Mouse (Mus musculus) kidney, embryonic 16.5 days (tissue): ENCODE results near the gene Rras. TPM values are rescaled to one million over a fixed set of nuclear protein-coding genes. Genes with fewer than 3 reads are reported as not detected.

Experiments
- ATAC-seq: fragments of 200-750 bp; cut with Nextera tagmentation; 2 replicates; pipeline ENCODE4 v1.8.0; 2017; ENCODE audit warnings: moderate TSS enrichment; ENCODE audit not compliant: low FRiP score, low TSS enrichment
- H3K27ac ChIP-seq: fragments of 300-500 bp; sonication (generic); 2 replicates; pipeline ENCODE4 v1.5.1; 2014; ENCODE audit warnings: low read length
- H3K27me3 ChIP-seq: fragments of 300-500 bp; sonication (generic); 2 replicates; pipeline ENCODE4 v1.6.1; 2014; ENCODE audit warnings: low read length, control low read depth, mixed read lengths; ENCODE audit not compliant: insufficient read depth
- H3K36me3 ChIP-seq: fragments of 300-500 bp; sonication (generic); 2 replicates; pipeline ENCODE4 v1.6.1; 2014; ENCODE audit warnings: low read length, control low read depth, mixed read lengths; ENCODE audit not compliant: insufficient read depth
- H3K4me1 ChIP-seq: fragments of 300-500 bp; sonication (generic); 2 replicates; pipeline ENCODE4 v1.6.1; 2014; ENCODE audit warnings: low read length, control low read depth, mixed read lengths; ENCODE audit not compliant: insufficient read depth
- H3K4me2 ChIP-seq: fragments of 300-500 bp; sonication (generic); replicated peaks from 2 replicates; pipeline ENCODE4 v1.6.1; 2014; ENCODE audit warnings: low read depth, low read length
- H3K4me3 ChIP-seq: fragments of 300-500 bp; sonication (generic); 2 replicates; pipeline ENCODE4 v1.5.1; 2014; ENCODE audit warnings: mild to moderate bottlenecking, low read length
- H3K9ac ChIP-seq: fragments of 300-500 bp; sonication (generic); replicated peaks from 2 replicates; pipeline ENCODE4 v1.6.1; 2014; ENCODE audit warnings: low read length
- H3K9me3 ChIP-seq: fragments of 300-500 bp; sonication (generic); 2 replicates; pipeline ENCODE4 v1.6.1; 2016; ENCODE audit warnings: low read length, control low read depth
- WGBS: fragments of 180-500 bp; shearing (Covaris S2); extraction: QIAGEN DNeasy Blood & Tissue Kit; methylation state at CpG from one replicate; pipeline ENCODE4 v1.1.7; 2014; 5-methylcytosine and 5-hydroxymethylcytosine counted together
- polyA plus RNA-seq: library from polyadenylated mRNA; unstranded; fragments of >200 nt; fragmentation: Nextera tagmentation; extraction: Ambion mirVana; gene quantifications from 2 replicates; pipeline ENCODE4 v1.2.1, GENCODE M21; 2015

Rras gene
- polyA plus RNA-seq, 1 experiment from 2014 or later: 44.1 TPM

- no peaks in the 10 kb centered on the region for H3K27me3 ChIP-seq
- no peak overlapping the region for H3K4me3 ChIP-seq
- ATAC-seq: no peak
- H3K4me1 ChIP-seq: peaks cover 7% of the 10 kb centered on the region
- H3K4me2 ChIP-seq: no peak overlapping the region
- no peak overlapping the region for H3K27ac ChIP-seq
- H3K9me3 ChIP-seq: no peaks in the 10 kb centered on the region
- WGBS: 96% methylated on average over 6 of the region's 6 CpGs
- H3K9ac ChIP-seq: no peak overlapping the region
- H3K36me3 ChIP-seq: peaks cover 55% of the 10 kb centered on the region
Observed at GRCm38 (mm10) chr7:45012011-45012410, 5.8 kb upstream of the Rras start.

DNA sequence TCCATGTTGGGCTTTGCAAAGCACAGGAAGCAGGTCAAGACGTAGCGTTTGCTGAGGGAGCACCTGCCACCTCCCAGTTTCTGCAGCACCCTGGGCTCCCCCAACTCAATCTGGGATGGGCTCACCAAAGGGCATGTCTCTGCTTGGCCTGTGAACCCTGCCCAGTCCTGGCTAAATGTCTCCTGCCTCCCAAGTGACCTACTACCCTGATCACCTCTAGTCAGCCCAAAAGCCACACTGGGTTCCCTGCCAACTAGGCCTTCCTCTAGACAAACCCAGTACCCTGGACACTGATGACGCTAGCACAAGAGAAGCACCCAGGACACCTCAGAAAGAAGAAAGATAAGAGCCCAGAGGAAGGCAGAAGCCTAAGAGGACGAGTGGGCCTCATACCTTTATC lies 4.9 kb upstream of the Rras start:
- WGBS: 79% methylated on average over 4 of the region's 4 CpGs
- H3K27me3 ChIP-seq: no peaks in the 10 kb centered on the region
- H3K9me3 ChIP-seq: no peaks in the 10 kb centered on the region
- H3K4me1 ChIP-seq: peaks cover 7% of the 10 kb centered on the region
- H3K27ac ChIP-seq: no peak overlapping the region
- H3K4me2 ChIP-seq: no peak overlapping the region
- H3K9ac ChIP-seq: no peak overlapping the region
- H3K4me3 ChIP-seq: no peak overlapping the region
- ATAC-seq: no peak
- H3K36me3 ChIP-seq: peaks cover 47% of the 10 kb centered on the region

DNA sequence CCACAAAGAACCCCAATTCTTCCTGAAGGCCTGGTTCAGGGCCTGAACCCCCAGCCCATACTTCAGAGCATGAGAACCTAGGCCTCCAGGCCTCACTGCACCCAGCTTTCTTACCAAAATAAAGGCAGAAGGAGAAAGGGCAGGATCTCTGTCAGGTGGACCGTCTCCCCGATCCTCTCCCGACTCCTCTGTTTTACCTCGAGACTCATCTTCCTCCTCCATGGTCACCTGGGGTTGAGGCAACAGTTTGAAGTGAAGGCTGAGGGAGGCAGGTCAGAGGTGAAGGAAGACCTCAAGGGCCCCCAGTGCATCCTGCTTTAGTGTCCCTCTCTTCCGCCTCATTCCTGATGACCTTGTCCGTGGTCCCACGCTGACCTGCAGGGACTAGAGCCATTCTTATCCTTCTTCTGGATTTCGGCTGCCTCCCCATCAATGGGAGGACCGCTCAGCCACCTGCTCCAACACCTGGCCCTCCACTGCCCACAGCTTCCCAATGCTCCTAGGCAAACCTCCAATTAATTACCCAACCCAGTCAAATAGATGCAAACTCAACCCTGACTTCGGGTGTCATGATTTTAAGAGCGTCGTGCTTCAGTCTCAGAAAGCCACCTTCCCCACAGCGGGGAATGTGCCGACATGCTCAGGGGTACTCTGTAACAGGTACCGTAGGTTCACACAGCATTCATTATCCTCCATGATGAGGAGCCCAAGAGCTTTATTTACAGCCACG lies 4.2 kb upstream of the Rras start:
- Histone ChIP-seq H3K27me3 (no peaks in the 10 kb centered on the region), H3K9ac (no peak overlapping the region; the same call in 1 of the 2 replicates), H3K4me3 (no peak overlapping the region), H3K36me3 (peaks cover 40% of the 10 kb centered on the region), H3K4me2 (no peak overlapping the region), H3K9me3 (no peaks in the 10 kb centered on the region), H3K4me1 (peaks cover 12% of the 10 kb centered on the region), H3K27ac (no peak overlapping the region)
- ATAC-seq: no peak
- WGBS: 96% methylated on average over 16 of the region's 16 CpGs

DNA sequence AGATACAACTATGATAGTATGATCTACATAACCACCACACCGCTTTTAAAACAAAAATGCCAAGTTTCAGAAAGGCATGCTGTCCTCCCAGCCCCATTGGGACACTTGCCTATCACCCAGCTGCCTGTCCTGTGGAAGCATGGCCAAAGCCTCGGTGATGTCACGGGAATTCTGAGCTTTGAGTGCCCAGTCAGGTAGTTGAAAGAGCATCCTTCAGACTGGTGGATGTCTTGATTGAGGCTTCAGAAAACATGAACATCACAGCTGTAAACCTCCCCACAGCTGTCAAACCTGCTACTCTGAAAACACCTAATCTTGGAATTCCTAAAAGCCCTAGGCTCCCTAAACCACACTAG lies 3.7 kb upstream of the Rras start:
- Histone ChIP-seq H3K4me1 (peaks cover 17% of the 10 kb centered on the region), H3K4me2 (no peak overlapping the region), H3K4me3 (no peak overlapping the region), H3K27me3 (no peaks in the 10 kb centered on the region), H3K36me3 (peaks cover 35% of the 10 kb centered on the region), H3K9ac (no peak overlapping the region; the same call in none of the 2 replicates), H3K27ac (no peak overlapping the region), H3K9me3 (no peaks in the 10 kb centered on the region)
- WGBS: 97% methylated on average over 3 of the region's 3 CpGs
- no peak for ATAC-seq

- Histone ChIP-seq H3K4me2 (peak overlapping the region; percentile 93), H3K4me1 (peaks cover 21% of the 10 kb centered on the region), H3K36me3 (peaks cover 21% of the 10 kb centered on the region), H3K9ac (peak overlapping the region; percentile 98), H3K4me3 (peak overlapping the region; percentile 96), H3K27me3 (no peaks in the 10 kb centered on the region), H3K27ac (peak overlapping the region; percentile 91), H3K9me3 (no peaks in the 10 kb centered on the region)
- ATAC-seq: no peak
- under 1% methylated on average over 20 of the region's 20 CpGs for WGBS
Observed at GRCm38 (mm10) chr7:45015344-45015956, 2.3 kb upstream of the Rras start.

- under 1% methylated on average over 69 of the region's 69 CpGs for WGBS
- ATAC-seq: peak; percentile 88
- no peaks in the 10 kb centered on the region for H3K27me3 ChIP-seq
- peak within 1 kb of the TSS; percentile 96 for H3K4me3 ChIP-seq
- peak within 1 kb of the TSS; percentile 98 for H3K9ac ChIP-seq
- peaks cover 21% of the 10 kb centered on the region for H3K4me1 ChIP-seq
- peak within 1 kb of the TSS; percentile 93 for H3K4me2 ChIP-seq
- H3K9me3 ChIP-seq: no peaks in the 10 kb centered on the region
- peak within 1 kb of the TSS; percentile 100 for H3K27ac ChIP-seq
- H3K36me3 ChIP-seq: peaks cover 15% of the 10 kb centered on the region
Observed at GRCm38 (mm10) chr7:45015957-45016612, 1.7 kb upstream of the Rras start, which contains the start of gene Scaf1. TSS of gene Scaf1 (minus strand) at chr7:45016363.

GRCm38 (mm10) chr7:45016761-45017160 lies 1.0 kb upstream of the Rras start:
- ATAC-seq: no peak
- Histone ChIP-seq H3K9me3 (no peaks in the 10 kb centered on the region), H3K27ac (peak overlapping the region; percentile 100), H3K4me1 (peaks cover 21% of the 10 kb centered on the region), H3K4me2 (peak overlapping the region; percentile 89), H3K36me3 (peaks cover 10% of the 10 kb centered on the region), H3K27me3 (no peaks in the 10 kb centered on the region), H3K9ac (peak overlapping the region; percentile 79), H3K4me3 (peak overlapping the region; percentile 96)
- 4% methylated on average over 4 of the region's 4 CpGs for WGBS

DNA sequence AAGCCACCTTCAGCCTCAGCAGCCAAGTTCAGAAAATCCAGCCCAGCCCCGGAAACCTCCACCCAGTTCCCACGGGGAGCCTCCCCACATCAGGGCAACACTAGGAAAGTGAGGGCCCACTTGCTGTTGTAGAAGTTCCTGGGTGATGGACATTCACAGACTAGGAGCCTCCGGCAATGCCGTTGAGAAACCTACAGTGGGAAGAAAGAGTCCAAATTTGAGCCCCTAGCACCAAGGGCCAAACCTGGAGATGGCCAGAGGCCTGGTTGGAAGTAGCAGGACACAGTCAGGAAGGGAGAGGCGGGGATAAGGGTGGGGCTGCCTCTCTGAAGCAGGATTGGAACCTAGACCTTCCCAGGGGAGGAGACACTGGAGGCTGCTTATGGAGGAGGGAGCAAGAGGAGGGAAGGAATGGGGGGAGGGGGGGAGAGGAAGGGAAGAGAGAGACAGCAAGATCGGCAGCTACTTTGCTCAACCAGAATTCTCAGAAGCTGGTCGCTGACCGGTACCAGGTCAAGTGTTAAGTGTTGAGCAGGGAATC lies 1.3 kb downstream of the Rras start:
- Histone ChIP-seq H3K36me3 (no peaks in the 10 kb centered on the region), H3K27ac (peak overlapping the region; percentile 89; the same call in 1 of the 2 replicates), H3K9me3 (no peaks in the 10 kb centered on the region), H3K9ac (peak overlapping the region; percentile 18), H3K4me1 (peaks cover 21% of the 10 kb centered on the region), H3K4me2 (peak overlapping the region; percentile 89), H3K4me3 (peak overlapping the region; percentile 96), H3K27me3 (no peaks in the 10 kb centered on the region)
- WGBS: 22% methylated on average over 8 of the region's 8 CpGs
- no peak for ATAC-seq

GRCm38 (mm10) chr7:45020225-45020624 lies 2.5 kb downstream of the Rras start:
- 0 out of 2 replicates have a peak overlapping the region, but pooled peaks have one; percentile 31 for H3K9ac ChIP-seq
- H3K27me3 ChIP-seq: no peaks in the 10 kb centered on the region
- no peak overlapping the region for H3K27ac ChIP-seq
- peaks cover 14% of the 10 kb centered on the region; the same call in 1 of the 2 replicates for H3K4me1 ChIP-seq
- WGBS: 68% methylated on average over 9 of the region's 9 CpGs
- no peaks in the 10 kb centered on the region for H3K9me3 ChIP-seq
- ATAC-seq: no peak
- H3K4me2 ChIP-seq: no peak overlapping the region
- no peak overlapping the region for H3K4me3 ChIP-seq
- no peaks in the 10 kb centered on the region for H3K36me3 ChIP-seq
